ENCODE assay signal across 9 mouse cellular contexts in the genomic region with DNA sequence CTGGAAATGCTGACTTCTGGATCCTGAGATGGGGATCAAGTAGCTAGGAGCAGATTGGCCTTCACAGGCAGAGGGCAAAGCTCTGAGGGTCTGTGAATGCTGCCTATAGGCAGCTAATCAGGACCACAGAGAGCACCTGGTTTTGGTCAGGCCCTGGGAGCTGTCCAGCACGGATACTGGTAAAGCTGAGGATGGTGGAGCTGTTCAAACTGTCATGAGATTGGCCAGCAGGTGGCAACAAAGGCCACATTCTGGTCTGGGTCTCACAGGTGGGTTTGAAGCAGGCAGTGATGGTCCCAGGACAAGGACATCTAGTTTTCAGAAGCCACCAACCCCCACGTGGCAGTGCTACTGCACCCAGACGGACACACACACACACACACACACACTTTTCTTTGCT. TPM values are rescaled to one million over a fixed set of nuclear protein-coding genes. Genes with fewer than 3 reads are reported as not detected.
DNase-seq lines count a peak whose midpoint lies in the region; ATAC-seq lines count a peak whose summit lies in the region.
"Had no signal": no experiment of that assay in that cellular context is flagged by ENCODE, and none has a peak within 500 bp of the region (broad histone marks: within the 10 kb centered on the region; RNA-seq: fewer than 3 reads in every experiment).

No protein-coding gene starts in this region.

- H3K9ac ChIP-seq in heart, embryonic 12.5 days, result no peak overlapping the region
- no peak overlapping the region for H3K9ac ChIP-seq in embryonic facial prominence, embryonic 11.5 days (replicated peaks; ENCODE audit: low read length)
- H3K9ac ChIP-seq in liver, embryonic 16.5 days (ENCODE audit: low read depth, low read length), result no peak overlapping the region
- H3K9ac ChIP-seq in neural tube, embryonic 14.5 days (replicated peaks; ENCODE audit: low read depth, low read length), result no peak overlapping the region

- H3K27me3 ChIP-seq in heart, embryonic 12.5 days (replicated peaks), result no peaks in the 10 kb centered on the region
- no peaks in the 10 kb centered on the region for H3K27me3 ChIP-seq in embryonic facial prominence, embryonic 11.5 days (ENCODE audit: control insufficient read depth, insufficient read depth, low read length)
- H3K27me3 ChIP-seq in liver, embryonic 16.5 days (ENCODE audit: control insufficient read depth, insufficient read depth, low read depth, low read length), result no peaks in the 10 kb centered on the region
- H3K27me3 ChIP-seq in neural tube, embryonic 14.5 days (ENCODE audit: control insufficient read depth, insufficient read depth, low read length), result no peaks in the 10 kb centered on the region

- no peak overlapping the region for H3K4me2 ChIP-seq in heart, embryonic 12.5 days
- no peak overlapping the region for H3K4me2 ChIP-seq in embryonic facial prominence, embryonic 11.5 days (ENCODE audit: low read depth, low read length)
- no peak overlapping the region for H3K4me2 ChIP-seq in liver, embryonic 16.5 days (ENCODE audit: low read depth, low read length)
- H3K4me2 ChIP-seq in neural tube, embryonic 14.5 days (ENCODE audit: low read depth, low read length), result no peak overlapping the region

- H3K4me3 ChIP-seq in heart, embryonic 12.5 days, result no peak overlapping the region
- H3K4me3 ChIP-seq in embryonic facial prominence, embryonic 11.5 days (ENCODE audit: low read depth, low read length), result no peak overlapping the region
- H3K4me3 ChIP-seq in liver, embryonic 16.5 days (ENCODE audit: low read depth, low read length), result no peak overlapping the region
- H3K4me3 ChIP-seq in neural tube, embryonic 14.5 days (ENCODE audit: low read depth, low read length), result no peak overlapping the region
- H3K4me3 ChIP-seq: erythroblast, embryonic 14.5 days had no signal

- ATAC-seq in heart, embryonic 12.5 days (ENCODE audit: insufficient number of reproducible peaks, low FRiP score), result peak; percentile 64
- ATAC-seq in embryonic facial prominence, embryonic 11.5 days (replicated peaks; ENCODE audit: insufficient number of reproducible peaks, low FRiP score, low TSS enrichment, low read depth), result peak; percentile 90
- ATAC-seq in liver, embryonic 16.5 days (ENCODE audit: low read depth), result peak; percentile 53
- peak; percentile 44; the same call in 1 of the 2 replicates for ATAC-seq in neural tube, embryonic 14.5 days (ENCODE audit: low read depth)
- ATAC-seq in activated CD4-positive, CD25-positive, alpha-beta regulatory T cell, adult 4 months, result no peak

- no peaks in the 10 kb centered on the region for H3K4me1 ChIP-seq in heart, embryonic 12.5 days (replicated peaks)
- H3K4me1 ChIP-seq in embryonic facial prominence, embryonic 11.5 days (ENCODE audit: control insufficient read depth, insufficient read depth, low read length), result no peaks in the 10 kb centered on the region
- no peaks in the 10 kb centered on the region for H3K4me1 ChIP-seq in liver, embryonic 16.5 days (ENCODE audit: control insufficient read depth, low read depth, low read length)
- no peaks in the 10 kb centered on the region for H3K4me1 ChIP-seq in neural tube, embryonic 14.5 days (ENCODE audit: control insufficient read depth, insufficient read depth, low read length)

- no peak overlapping the region for H3K27ac ChIP-seq in heart, embryonic 12.5 days (ENCODE audit: poor library complexity, severe bottlenecking)
- no peak overlapping the region for H3K27ac ChIP-seq in embryonic facial prominence, embryonic 11.5 days (replicated peaks; ENCODE audit: low read depth, low read length)
- H3K27ac ChIP-seq in liver, embryonic 16.5 days (ENCODE audit: low read length), result no peak overlapping the region
- H3K27ac ChIP-seq in neural tube, embryonic 14.5 days (ENCODE audit: low read depth, low read length), result no peak overlapping the region

- H3K9me3 ChIP-seq in heart, embryonic 12.5 days (replicated peaks), result peaks cover 9% of the 10 kb centered on the region; the same call in 1 of the 2 replicates
- no peaks in the 10 kb centered on the region for H3K9me3 ChIP-seq in embryonic facial prominence, embryonic 11.5 days (replicated peaks; ENCODE audit: control insufficient read depth, low read length)
- no peaks in the 10 kb centered on the region for H3K9me3 ChIP-seq in liver, embryonic 16.5 days (replicated peaks; ENCODE audit: control insufficient read depth, low read length)
- H3K9me3 ChIP-seq in neural tube, embryonic 14.5 days (ENCODE audit: control insufficient read depth, low read length), result no peaks in the 10 kb centered on the region

- WGBS in heart, embryonic 12.5 days, result 7% methylated on average over 3 of the region's 3 CpGs
- WGBS in embryonic facial prominence, embryonic 11.5 days, result 12% methylated on average over 3 of the region's 3 CpGs
- WGBS in liver, embryonic 16.5 days (ENCODE audit: insufficient replicate concordance), result 6% methylated on average over 3 of the region's 3 CpGs
- WGBS in neural tube, embryonic 14.5 days, result 18% methylated on average over 3 of the region's 3 CpGs

- peaks cover 14% of the 10 kb centered on the region for H3K36me3 ChIP-seq in heart, embryonic 12.5 days
- H3K36me3 ChIP-seq in embryonic facial prominence, embryonic 11.5 days (replicated peaks; ENCODE audit: control insufficient read depth, insufficient read depth, low read depth, low read length), result no peaks in the 10 kb centered on the region
- peaks cover 8% of the 10 kb centered on the region for H3K36me3 ChIP-seq in liver, embryonic 16.5 days (ENCODE audit: control insufficient read depth, insufficient read depth)
- H3K36me3 ChIP-seq in neural tube, embryonic 14.5 days (ENCODE audit: control insufficient read depth, insufficient read depth, low read length), result peaks cover under 1% of the 10 kb centered on the region; the same call in 1 of the 2 replicates

- no peak for DNase-seq in heart, adult 8-10 months (ENCODE audit: low spot score)
- peak; percentile 20 for DNase-seq in MN1 (ENCODE audit: low spot score)
- peak; percentile 92 for DNase-seq in embryonic facial prominence, embryonic 11.5 days (ENCODE audit: low spot score)
- peak; percentile 73 for DNase-seq in hindlimb bud, embryonic 11.5 days (ENCODE audit: extremely low spot score, low read depth, low spot score)

RNA-seq across cellular contexts. Expression of gene Paxip1, which starts 54.3 kb away (rescaled TPM):
- 26.2 and 34.1 TPM in 2 replicates for polyA plus RNA-seq in heart, embryonic 12.5 days (2016; fragmentation: Nextera tagmentation; extraction: Ambion mirVana)
- total RNA-seq in heart, adult 8-10 months (2022), result 10 to 100 TPM; 14.7 to 19.6 (median 17.5) TPM
- 43.6 and 48.0 TPM in 2 replicates for polyA plus RNA-seq in embryonic facial prominence, embryonic 11.5 days (2014; fragmentation: Nextera tagmentation; extraction: Ambion mirVana)
- 14.5 and 17.2 TPM in 2 replicates for polyA plus RNA-seq in liver, embryonic 16.5 days (2015; fragmentation: Nextera tagmentation; extraction: Ambion mirVana)
- 27.3 and 31.4 TPM in 2 replicates for polyA plus RNA-seq in neural tube, embryonic 14.5 days (2014; fragmentation: Nextera tagmentation; extraction: Ambion mirVana)
- 10 to 100 TPM; 10.4 to 10.8 TPM for polyA plus RNA-seq in activated CD4-positive, CD25-positive, alpha-beta regulatory T cell, adult 4 months (2017; shearing (Covaris generic))
